Mouse (Mus musculus) bone marrow macrophage, adult 2 months (primary cell): ENCODE data around the gene Lhfpl3.

Experiments used
- CTCF ChIP-seq: IDR thresholded peaks from 2 replicates; pipeline ENCODE4 v1.5.1; 2012; ENCODE audit warnings: low read depth, mild to moderate bottlenecking, low read length, moderate library complexity
- POLR2A ChIP-seq: IDR thresholded peaks from 2 replicates; pipeline ENCODE4 v1.6.1; 2012; ENCODE audit warnings: mild to moderate bottlenecking, low read depth, low read length, borderline replicate concordance

DNA sequence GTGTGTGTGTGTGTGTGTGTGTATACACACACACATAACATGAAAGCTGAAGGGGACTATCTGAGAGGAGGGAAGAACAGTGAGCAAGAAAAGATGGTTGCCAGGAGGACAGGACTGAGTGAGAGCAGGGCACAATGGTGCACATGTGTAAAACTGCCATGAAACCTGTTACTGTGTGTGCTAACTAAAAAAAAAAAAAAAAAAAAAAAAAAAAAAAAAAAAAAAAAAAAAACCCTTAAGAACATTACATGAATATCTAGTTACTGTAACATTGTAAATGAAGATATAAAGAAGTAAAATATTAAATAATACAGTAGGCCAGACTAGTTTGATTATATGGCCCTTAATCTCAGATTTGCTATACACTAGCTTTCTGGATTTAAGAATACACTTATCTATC is 543.3 kb downstream of the Lhfpl3 start:
- TF ChIP-seq POLR2A, result no peak
- no peak for TF ChIP-seq CTCF
